Mouse (Mus musculus): ENCODE measurements around the gene Axin2.

DNA sequence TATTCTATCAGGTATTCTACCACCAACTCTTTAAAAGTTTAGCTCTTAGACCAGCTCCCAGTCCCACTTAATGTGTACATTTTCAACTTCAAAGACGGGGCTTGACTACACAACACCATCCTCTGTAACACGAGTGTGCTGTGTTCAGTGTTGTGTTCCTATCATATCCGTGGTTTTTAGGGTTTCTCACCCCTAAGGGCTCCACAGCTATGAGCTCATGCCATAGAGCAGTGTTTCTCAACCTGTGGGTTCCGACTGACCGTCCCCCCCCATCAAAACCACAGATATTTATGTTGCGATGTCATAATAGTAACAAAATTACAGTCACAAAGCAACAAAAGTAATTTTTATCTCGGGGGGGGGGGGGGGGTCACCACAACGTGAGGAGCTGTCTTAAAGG, 34.1 kb upstream of the Axin2 start:
- TF ChIP-seq POLR2A (IDR thresholded peaks at IDR 0.05; ENCODE audit: insufficient read depth, low read depth, low read length) (no peak), CTCF (IDR thresholded peaks at IDR 0.05) (no peak), EP300 (IDR thresholded peaks at IDR 0.05; ENCODE audit: insufficient read depth, low read depth, low read length) (no peak)

All from heart, adult 2 months (tissue).